Mouse (Mus musculus): ENCODE data around the gene Ythdf2. TPM values are rescaled to one million over a fixed set of nuclear protein-coding genes. Genes with fewer than 3 reads are reported as not detected.
A peak's percentile ranks its signal among the peaks of the same experiment; 100 is the strongest.

Ythdf2 gene
- polyA plus RNA-seq, 1 experiment from 2014 or later, result 149 TPM

- Histone ChIP-seq H3K9me3 (no peaks in the 10 kb centered on the region), H3K27me3 (no peaks in the 10 kb centered on the region), H3K9ac (replicated peaks) (no peak overlapping the region), H3K4me1 (replicated peaks) (peaks cover 22% of the 10 kb centered on the region), H3K4me3 (replicated peaks) (no peak overlapping the region), H3K27ac (no peak overlapping the region), H3K36me3 (peaks cover 81% of the 10 kb centered on the region), H3K4me2 (no peak overlapping the region)
- WGBS, result 98% methylated on average over 4 of the region's 4 CpGs
- no peak for ATAC-seq (ENCODE audit: insufficient number of reproducible peaks, insufficient read depth, low FRiP score, low TSS enrichment, low read depth)
These were observed 4.8 kb downstream of the Ythdf2 start for GRCm38 (mm10) chr4:132207280-132207679.

GRCm38 (mm10) chr4:132198771-132199170 is 13.3 kb downstream of the Ythdf2 start:
- Histone ChIP-seq H3K36me3 (peaks cover 89% of the 10 kb centered on the region), H3K9me3 (no peaks in the 10 kb centered on the region), H3K4me1 (replicated peaks) (peaks cover 11% of the 10 kb centered on the region; the same call in 1 of the 2 replicates), H3K4me3 (replicated peaks) (no peak overlapping the region), H3K9ac (replicated peaks) (no peak overlapping the region), H3K27ac (no peak overlapping the region), H3K27me3 (no peaks in the 10 kb centered on the region), H3K4me2 (no peak overlapping the region)
- no peak for ATAC-seq (ENCODE audit: insufficient number of reproducible peaks, insufficient read depth, low FRiP score, low TSS enrichment, low read depth)

GRCm38 (mm10) chr4:132198285-132198712 is 13.8 kb downstream of the Ythdf2 start:
- no peak overlapping the region for H3K4me3 ChIP-seq (replicated peaks)
- H3K36me3 ChIP-seq, result peaks cover 89% of the 10 kb centered on the region
- H3K4me1 ChIP-seq (replicated peaks), result peaks cover 11% of the 10 kb centered on the region; the same call in 1 of the 2 replicates
- no peaks in the 10 kb centered on the region for H3K9me3 ChIP-seq
- H3K9ac ChIP-seq (replicated peaks), result no peak overlapping the region
- 60% methylated on average over 4 of the region's 4 CpGs for WGBS
- no peak overlapping the region for H3K27ac ChIP-seq
- no peak for ATAC-seq (ENCODE audit: insufficient number of reproducible peaks, insufficient read depth, low FRiP score, low TSS enrichment, low read depth)
- H3K4me2 ChIP-seq, result no peak overlapping the region
- no peaks in the 10 kb centered on the region for H3K27me3 ChIP-seq

DNA sequence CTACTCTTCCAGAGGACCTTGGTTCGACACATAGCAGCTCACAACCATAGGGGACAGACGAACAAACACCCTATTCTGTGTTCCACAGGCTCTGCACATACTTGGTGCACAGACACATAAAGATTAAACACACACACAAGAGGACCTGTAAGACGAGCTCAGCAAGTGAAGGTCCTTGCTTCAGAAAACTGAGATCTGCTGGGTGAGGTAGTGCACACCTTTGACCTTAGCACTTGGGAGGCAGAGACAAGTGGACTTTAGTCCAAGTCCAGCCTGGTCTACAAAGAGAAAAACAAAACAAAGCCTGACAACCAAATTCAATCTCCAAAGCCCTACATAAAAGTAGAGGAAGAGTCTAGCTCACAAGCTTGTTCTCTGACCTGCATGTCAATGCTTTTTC is 17.1 kb downstream of the Ythdf2 start:
- H3K9me3 ChIP-seq, result no peaks in the 10 kb centered on the region
- WGBS, result 88% methylated on average over 3 of the region's 3 CpGs
- no peaks in the 10 kb centered on the region for H3K27me3 ChIP-seq
- ATAC-seq (ENCODE audit: insufficient number of reproducible peaks, insufficient read depth, low FRiP score, low TSS enrichment, low read depth), result no peak
- no peak overlapping the region for H3K9ac ChIP-seq (replicated peaks)
- H3K4me1 ChIP-seq (replicated peaks), result peaks cover 7% of the 10 kb centered on the region; the same call in 1 of the 2 replicates
- H3K27ac ChIP-seq, result no peak overlapping the region
- peaks cover 81% of the 10 kb centered on the region for H3K36me3 ChIP-seq
- H3K4me2 ChIP-seq, result no peak overlapping the region
- no peak overlapping the region for H3K4me3 ChIP-seq (replicated peaks)

DNA sequence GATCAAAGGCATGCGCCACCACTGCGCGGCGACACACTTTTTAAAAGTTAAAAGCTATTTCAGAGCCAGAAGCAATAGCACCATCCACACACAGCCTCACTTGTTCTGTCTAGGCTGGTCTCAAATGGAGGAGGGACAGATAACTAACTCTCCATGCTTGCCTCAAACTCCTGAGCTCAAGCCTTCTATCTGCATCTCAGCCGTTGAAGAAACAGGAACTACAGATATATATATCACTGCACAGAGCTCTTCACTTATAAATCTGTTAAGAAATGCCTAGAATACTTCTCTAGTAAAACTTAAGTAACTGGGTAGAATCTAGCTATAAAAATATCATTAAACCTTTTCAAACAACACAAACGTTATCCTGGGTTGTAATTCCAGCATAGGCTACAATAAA is 17.7 kb downstream of the Ythdf2 start:
- no peak overlapping the region for H3K27ac ChIP-seq
- no peak for ATAC-seq (ENCODE audit: insufficient number of reproducible peaks, insufficient read depth, low FRiP score, low TSS enrichment, low read depth)
- H3K4me3 ChIP-seq (replicated peaks), result no peak overlapping the region
- H3K9me3 ChIP-seq, result no peaks in the 10 kb centered on the region
- no peak overlapping the region for H3K4me2 ChIP-seq
- WGBS, result 91% methylated on average over 6 of the region's 6 CpGs
- H3K36me3 ChIP-seq, result peaks cover 81% of the 10 kb centered on the region
- H3K9ac ChIP-seq (replicated peaks), result no peak overlapping the region
- H3K27me3 ChIP-seq, result no peaks in the 10 kb centered on the region
- H3K4me1 ChIP-seq (replicated peaks), result peaks cover 4% of the 10 kb centered on the region; the same call in 1 of the 2 replicates

- WGBS, result 95% methylated on average over 2 of the region's 2 CpGs
- ATAC-seq (ENCODE audit: insufficient number of reproducible peaks, insufficient read depth, low FRiP score, low TSS enrichment, low read depth), result no peak
- peaks cover 74% of the 10 kb centered on the region for H3K36me3 ChIP-seq
- no peaks in the 10 kb centered on the region for H3K9me3 ChIP-seq
- no peaks in the 10 kb centered on the region for H3K4me1 ChIP-seq (replicated peaks)
- no peak overlapping the region for H3K9ac ChIP-seq (replicated peaks)
- H3K27me3 ChIP-seq, result no peaks in the 10 kb centered on the region
- no peak overlapping the region for H3K4me3 ChIP-seq (replicated peaks)
- H3K4me2 ChIP-seq, result no peak overlapping the region
- no peak overlapping the region for H3K27ac ChIP-seq
These were observed 24.2 kb downstream of the Ythdf2 start for GRCm38 (mm10) chr4:132187826-132188401.

DNA sequence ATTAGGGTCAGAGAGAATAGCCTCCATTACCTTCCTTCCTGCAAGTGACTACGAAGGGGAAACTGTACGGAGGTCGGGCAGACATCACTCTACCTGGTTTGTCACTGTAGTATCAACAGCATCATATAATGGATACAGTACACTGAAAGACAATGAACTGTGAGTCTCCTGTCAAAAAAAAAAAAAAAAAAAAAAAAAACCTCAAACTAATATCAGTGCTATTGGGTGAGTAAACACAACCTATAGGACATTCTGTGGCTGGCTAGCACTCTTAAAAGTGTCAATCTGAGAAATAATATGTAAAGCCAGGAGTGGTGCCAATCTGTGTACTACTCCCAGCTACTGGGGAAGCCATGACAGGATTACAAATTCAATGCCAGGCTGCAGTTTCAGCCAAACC is 28.9 kb downstream of the Ythdf2 start:
- H3K27me3 ChIP-seq, result no peaks in the 10 kb centered on the region
- no peak overlapping the region for H3K9ac ChIP-seq (replicated peaks)
- no peaks in the 10 kb centered on the region for H3K4me1 ChIP-seq (replicated peaks)
- H3K9me3 ChIP-seq, result no peaks in the 10 kb centered on the region
- no peak overlapping the region for H3K4me2 ChIP-seq
- H3K36me3 ChIP-seq, result peaks cover 52% of the 10 kb centered on the region
- H3K4me3 ChIP-seq (replicated peaks), result no peak overlapping the region
- H3K27ac ChIP-seq, result no peak overlapping the region
- whole genome bisulfite sequencing, result 95% methylated on average over 3 of the region's 3 CpGs
- no peak for ATAC-seq (ENCODE audit: insufficient number of reproducible peaks, insufficient read depth, low FRiP score, low TSS enrichment, low read depth)

GRCm38 (mm10) chr4:132181721-132182658 is 30.1 kb downstream of the Ythdf2 start:
- 64% methylated on average over 22 of the region's 22 CpGs for WGBS
- Histone ChIP-seq H3K27ac (no peak overlapping the region), H3K27me3 (no peaks in the 10 kb centered on the region), H3K4me2 (no peak overlapping the region), H3K9ac (replicated peaks) (no peak overlapping the region), H3K4me1 (replicated peaks) (no peaks in the 10 kb centered on the region), H3K36me3 (peaks cover 43% of the 10 kb centered on the region), H3K4me3 (replicated peaks) (no peak overlapping the region), H3K9me3 (no peaks in the 10 kb centered on the region)
- ATAC-seq (ENCODE audit: insufficient number of reproducible peaks, insufficient read depth, low FRiP score, low TSS enrichment, low read depth), result no peak

DNA sequence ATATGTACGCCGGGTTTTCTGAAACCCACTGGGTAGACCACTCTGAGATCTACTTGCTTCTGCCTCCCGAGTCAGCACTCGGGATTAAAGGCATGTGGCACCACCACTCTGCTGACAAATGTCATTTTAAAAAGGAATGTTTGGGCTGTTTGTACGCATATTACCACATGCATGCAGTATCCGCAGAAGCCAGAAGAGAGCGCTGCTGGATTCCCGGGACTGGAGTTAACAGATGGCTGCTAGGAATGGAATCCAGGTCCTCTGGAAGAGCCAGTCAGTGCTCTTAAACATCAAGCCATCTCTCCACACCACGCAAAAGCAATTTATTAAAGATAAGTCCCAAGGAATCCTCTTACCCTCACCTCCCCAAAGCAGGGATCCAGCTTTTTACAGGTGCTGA is 31.4 kb downstream of the Ythdf2 start:
- H3K9ac ChIP-seq (replicated peaks), result no peak overlapping the region
- no peaks in the 10 kb centered on the region for H3K9me3 ChIP-seq
- no peak overlapping the region for H3K27ac ChIP-seq
- ATAC-seq (ENCODE audit: insufficient number of reproducible peaks, insufficient read depth, low FRiP score, low TSS enrichment, low read depth), result no peak
- no peak overlapping the region for H3K4me3 ChIP-seq (replicated peaks)
- peaks cover 37% of the 10 kb centered on the region for H3K36me3 ChIP-seq
- 74% methylated on average over 9 of the region's 9 CpGs for WGBS
- H3K4me1 ChIP-seq (replicated peaks), result no peaks in the 10 kb centered on the region
- no peaks in the 10 kb centered on the region for H3K27me3 ChIP-seq
- no peak overlapping the region for H3K4me2 ChIP-seq

GRCm38 (mm10) chr4:132178630-132179059 is 33.5 kb downstream of the Ythdf2 start:
- H3K36me3 ChIP-seq, result peaks cover 18% of the 10 kb centered on the region
- H3K27ac ChIP-seq, result no peak overlapping the region
- no peak overlapping the region for H3K4me2 ChIP-seq
- H3K4me3 ChIP-seq (replicated peaks), result no peak overlapping the region
- WGBS, result 14% methylated on average over 10 of the region's 10 CpGs
- H3K27me3 ChIP-seq, result no peaks in the 10 kb centered on the region
- no peak overlapping the region for H3K9ac ChIP-seq (replicated peaks)
- peak; percentile 85 for ATAC-seq (ENCODE audit: insufficient number of reproducible peaks, insufficient read depth, low FRiP score, low TSS enrichment, low read depth)
- no peaks in the 10 kb centered on the region for H3K9me3 ChIP-seq
- no peaks in the 10 kb centered on the region for H3K4me1 ChIP-seq (replicated peaks)

DNA sequence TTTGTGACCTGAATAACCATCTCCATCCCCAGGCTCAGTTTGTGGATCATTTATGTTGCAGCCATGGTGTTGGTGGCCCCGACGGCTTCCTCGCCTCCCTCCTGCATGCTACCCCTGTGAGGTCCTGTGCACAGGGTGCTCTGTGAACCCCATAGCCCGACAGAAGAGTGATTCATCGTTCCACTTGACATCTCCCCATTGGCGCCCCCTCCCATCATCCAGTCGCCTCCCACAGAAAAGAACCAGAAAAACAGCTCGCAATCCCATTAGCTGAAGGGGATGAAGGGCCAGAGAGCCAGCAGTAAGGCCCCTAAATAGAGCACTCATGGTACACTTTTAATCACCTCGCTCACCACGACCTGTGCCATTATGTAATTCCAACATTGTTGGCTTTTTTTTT is 35.6 kb downstream of the Ythdf2 start:
- H3K4me2 ChIP-seq, result no peak overlapping the region
- ATAC-seq (ENCODE audit: insufficient number of reproducible peaks, insufficient read depth, low FRiP score, low TSS enrichment, low read depth), result no peak
- H3K4me3 ChIP-seq (replicated peaks), result no peak overlapping the region
- 59% methylated on average over 10 of the region's 10 CpGs for WGBS
- no peaks in the 10 kb centered on the region for H3K9me3 ChIP-seq
- no peak overlapping the region for H3K27ac ChIP-seq
- H3K9ac ChIP-seq (replicated peaks), result no peak overlapping the region
- H3K27me3 ChIP-seq, result no peaks in the 10 kb centered on the region
- peaks cover 5% of the 10 kb centered on the region for H3K36me3 ChIP-seq
- H3K4me1 ChIP-seq (replicated peaks), result no peaks in the 10 kb centered on the region

All from limb, embryonic 12.5 days (tissue).